Comparison of ENCODE assay signal across 8 mouse cellular contexts in the genomic region with DNA sequence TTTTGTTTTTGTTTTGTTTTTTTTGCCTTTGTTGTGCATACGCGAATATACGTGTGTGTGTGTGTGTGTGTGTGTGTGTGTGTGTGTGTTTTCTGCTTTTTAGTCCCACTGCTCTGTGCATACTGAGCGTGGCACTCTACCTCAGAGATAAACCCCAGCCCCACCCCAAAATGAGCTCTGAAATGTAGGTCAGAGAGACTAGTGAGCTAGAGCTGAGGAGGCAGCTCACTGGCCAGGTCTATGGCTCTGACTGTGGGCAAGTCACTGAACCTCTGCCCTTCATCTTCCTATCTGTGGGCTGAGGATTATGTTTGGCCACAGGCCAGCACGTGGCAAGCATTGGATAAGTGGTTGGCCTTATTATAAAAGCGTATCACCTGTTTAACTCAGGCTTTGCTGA. TPM values are rescaled to one million over a fixed set of nuclear protein-coding genes. Genes with fewer than 3 reads are reported as not detected.
DNase-seq lines count a peak whose midpoint lies in the region; ATAC-seq and TF ChIP-seq lines count a peak whose summit lies in the region.

No protein-coding gene starts in this region.

- H3K9me3 ChIP-seq in E14TG2a.4 (ENCODE audit: low read length): no peaks in the 10 kb centered on the region
- no peaks in the 10 kb centered on the region for H3K9me3 ChIP-seq in neural tube, embryonic 12.5 days

- no peaks in the 10 kb centered on the region for H3K27me3 ChIP-seq in E14TG2a.4 (ENCODE audit: insufficient read depth, low read length)
- H3K27me3 ChIP-seq in neural tube, embryonic 12.5 days (replicated peaks): no peaks in the 10 kb centered on the region

- H3K4me1 ChIP-seq in E14TG2a.4 (replicated peaks; ENCODE audit: low read depth, low read length): peaks cover 26% of the 10 kb centered on the region
- peaks cover 15% of the 10 kb centered on the region for H3K4me1 ChIP-seq in neural tube, embryonic 12.5 days

- no peak for TF ChIP-seq CTCF in E14TG2a.4 (conservative IDR thresholded peaks at IDR 0.05; ENCODE audit: low read length)

- H3K9ac ChIP-seq in neural tube, embryonic 12.5 days: no peak overlapping the region

- peak; percentile 56 for ATAC-seq in erythroid progenitor cell, adult 5-6 weeks (replicated peaks; ENCODE audit: low FRiP score, poor library complexity, severe bottlenecking)
- no peak for ATAC-seq in neural tube, embryonic 12.5 days (ENCODE audit: low FRiP score, low read depth)
- no peak for ATAC-seq in activated CD4-positive, CD25-positive, alpha-beta regulatory T cell, adult 4 months

- H3K36me3 ChIP-seq in E14TG2a.4 (ENCODE audit: insufficient read depth, low read length): peaks cover 15% of the 10 kb centered on the region
- H3K36me3 ChIP-seq in neural tube, embryonic 12.5 days: no peaks in the 10 kb centered on the region

- peak overlapping the region; percentile 30 for H3K4me3 ChIP-seq in E14TG2a.4 (replicated peaks; ENCODE audit: low read length)
- H3K4me3 ChIP-seq in neural tube, embryonic 12.5 days: no peak overlapping the region

- no peak overlapping the region for H3K27ac ChIP-seq in neural tube, embryonic 12.5 days

- DNase-seq in cerebellum, adult 18-20 months: peak; percentile 27 to 45
- no peak for DNase-seq in cerebellum, postnatal 4 days (ENCODE audit: low spot score in 2 of 2)
- peak; percentile 54 to 70 for DNase-seq in kidney, postnatal 25 days
- no peak for DNase-seq in layer of hippocampus, adult 9-10 months (ENCODE audit: low spot score)

- H3K4me2 ChIP-seq in neural tube, embryonic 12.5 days (replicated peaks): peak overlapping the region; percentile 65

- WGBS in neural tube, embryonic 12.5 days: 69% methylated on average over 6 of the region's 6 CpGs

RNA-seq across cellular contexts. Expression of gene Aagab, which starts 1.4 kb away (rescaled TPM):
- 18.4 and 24.3 TPM in 2 replicates for total RNA-seq in erythroid progenitor cell, adult 5-6 weeks (2015; ENCODE audit: low replicate concordance)
- 14.8 and 29.3 TPM in 2 replicates for total RNA-seq in erythroid progenitor cell, adult 5-6 weeks (2017; ENCODE audit: low replicate concordance)
- 56.5 and 57.0 TPM in 2 replicates for polyA plus RNA-seq in neural tube, embryonic 12.5 days (2016; fragmentation: Nextera tagmentation; extraction: Ambion mirVana)
- polyA plus RNA-seq in activated CD4-positive, CD25-positive, alpha-beta regulatory T cell, adult 4 months (2017; shearing (Covaris generic)): 10 to 100 TPM; 37.0 to 38.5 TPM

RNA-seq across cellular contexts. Expression of gene Iqch, which starts 1.6 kb away (rescaled TPM):
- not detected in 2 replicates for total RNA-seq in erythroid progenitor cell, adult 5-6 weeks (2015; ENCODE audit: low replicate concordance)
- not detected in 2 replicates for total RNA-seq in erythroid progenitor cell, adult 5-6 weeks (2017; ENCODE audit: low replicate concordance)
- 0.17 and 0.27 TPM in 2 replicates for polyA plus RNA-seq in neural tube, embryonic 12.5 days (2016; fragmentation: Nextera tagmentation; extraction: Ambion mirVana)
- not detected for polyA plus RNA-seq in activated CD4-positive, CD25-positive, alpha-beta regulatory T cell, adult 4 months (2017; shearing (Covaris generic))

Comparison
In these comparisons a context has a peak if more than half of its experiments do, and no peak if none do; other contexts are left out.
1. DNase-seq: peak in cerebellum, adult 18-20 months (2 of 2) and kidney, postnatal 25 days (2 of 2); none in cerebellum, postnatal 4 days (0 of 2) and layer of hippocampus, adult 9-10 months (single experiment).